Mouse (Mus musculus) embryonic facial prominence, embryonic 14.5 days (tissue): ENCODE measurements around the gene B230219D22Rik. TPM values are rescaled to one million over a fixed set of nuclear protein-coding genes. Genes with fewer than 3 reads are reported as not detected.

ENCODE experiments used
- ATAC-seq: fragments of 200-750 bp; cut with Nextera tagmentation; 2 replicates; pipeline ENCODE4 v1.8.0; 2017; ENCODE audit warnings: low read depth, moderate number of reproducible peaks, moderate TSS enrichment
- DNase-seq: peaks from one replicate; pipeline ENCODE4 v3.0.0-alpha.2; 2015; ENCODE audit warnings: low spot score
- H3K27ac ChIP-seq: fragments of 300-500 bp; sonication (generic); replicated peaks from 2 replicates; pipeline ENCODE4 v1.5.1; 2014; ENCODE audit warnings: low read depth, mild to moderate bottlenecking, low read length, moderate library complexity
- H3K27me3 ChIP-seq: fragments of 300-500 bp; sonication (generic); replicated peaks from 2 replicates; pipeline ENCODE4 v1.6.1; 2014; ENCODE audit warnings: low read length; ENCODE audit not compliant: control insufficient read depth, insufficient read depth
- H3K36me3 ChIP-seq: fragments of 300-500 bp; sonication (generic); 2 replicates; pipeline ENCODE4 v1.6.1; 2014; ENCODE audit warnings: low read length, mixed read lengths; ENCODE audit not compliant: control insufficient read depth, insufficient read depth
- H3K4me1 ChIP-seq: fragments of 300-500 bp; sonication (generic); 2 replicates; pipeline ENCODE4 v1.6.1; 2014; ENCODE audit warnings: antibody characterized with exemption, low read length; ENCODE audit not compliant: control insufficient read depth, insufficient read depth
- H3K4me2 ChIP-seq: fragments of 300-500 bp; sonication (generic); 2 replicates; pipeline ENCODE4 v1.6.1; 2014; ENCODE audit warnings: low read depth, mild to moderate bottlenecking, low read length, moderate library complexity, mixed read lengths
- H3K4me3 ChIP-seq: fragments of 300-500 bp; sonication (generic); 2 replicates; pipeline ENCODE4 v1.5.1; 2014; ENCODE audit warnings: low read depth, mild to moderate bottlenecking, low read length
- H3K9ac ChIP-seq: fragments of 300-500 bp; sonication (generic); 2 replicates; pipeline ENCODE4 v1.6.1; 2014; ENCODE audit warnings: low read depth, mild to moderate bottlenecking, low read length, moderate library complexity, mixed read lengths
- H3K9me3 ChIP-seq: fragments of 300-500 bp; sonication (generic); 2 replicates; pipeline ENCODE4 v1.6.1; 2016; ENCODE audit warnings: low read length; ENCODE audit not compliant: control insufficient read depth
- WGBS: fragments of 180-500 bp; shearing (Covaris S2); extraction: QIAGEN DNeasy Blood & Tissue Kit; methylation state at CpG from one replicate; pipeline ENCODE4 v1.1.7; 2014; 5-methylcytosine and 5-hydroxymethylcytosine counted together
- polyA plus RNA-seq: library from polyadenylated mRNA; unstranded; fragments of >200 nt; fragmentation: Nextera tagmentation; extraction: Ambion mirVana; gene quantifications from 2 replicates; pipeline ENCODE4 v1.2.1, GENCODE M21; 2014

The B230219D22Rik gene
- polyA plus RNA-seq, 1 experiment from 2014 or later = 57.5 TPM

GRCm38 (mm10) chr13:55732121-55732520 is 39.2 kb downstream of the B230219D22Rik start:
- DNase-seq (no peak), ATAC-seq (no peak)
- Histone ChIP-seq H3K4me3 (no peak overlapping the region), H3K27me3 (no peaks in the 10 kb centered on the region), H3K9ac (no peak overlapping the region), H3K4me2 (no peak overlapping the region), H3K9me3 (no peaks in the 10 kb centered on the region), H3K4me1 (no peaks in the 10 kb centered on the region), H3K36me3 (no peaks in the 10 kb centered on the region), H3K27ac (no peak overlapping the region)
- WGBS = 81% methylated on average over 2 of the region's 2 CpGs

- DNase-seq (no peak), ATAC-seq (peak; percentile 66)
- Histone ChIP-seq H3K27me3 (no peaks in the 10 kb centered on the region), H3K9ac (no peak overlapping the region), H3K27ac (no peak overlapping the region), H3K9me3 (no peaks in the 10 kb centered on the region), H3K36me3 (no peaks in the 10 kb centered on the region), H3K4me3 (no peak overlapping the region), H3K4me2 (no peak overlapping the region), H3K4me1 (no peaks in the 10 kb centered on the region)
- 74% methylated on average over 22 of the region's 22 CpGs for WGBS
These were observed 40.9 kb downstream of the B230219D22Rik start for GRCm38 (mm10) chr13:55733628-55734502.

GRCm38 (mm10) chr13:55737885-55738284 is 45.0 kb downstream of the B230219D22Rik start:
- H3K36me3 ChIP-seq = no peaks in the 10 kb centered on the region
- H3K4me2 ChIP-seq = no peak overlapping the region
- 88% methylated on average over 8 of the region's 8 CpGs for WGBS
- H3K4me3 ChIP-seq = no peak overlapping the region
- no peaks in the 10 kb centered on the region for H3K27me3 ChIP-seq
- no peak overlapping the region for H3K27ac ChIP-seq
- H3K4me1 ChIP-seq = no peaks in the 10 kb centered on the region
- no peak overlapping the region for H3K9ac ChIP-seq
- DNase-seq (no peak), ATAC-seq (no peak)
- no peaks in the 10 kb centered on the region for H3K9me3 ChIP-seq

GRCm38 (mm10) chr13:55742306-55742705 is 49.4 kb downstream of the B230219D22Rik start:
- H3K27ac ChIP-seq = no peak overlapping the region
- H3K4me2 ChIP-seq = no peak overlapping the region
- no peak for DNase-seq
- WGBS = 65% methylated on average over 8 of the region's 8 CpGs
- no peaks in the 10 kb centered on the region for H3K36me3 ChIP-seq
- no peaks in the 10 kb centered on the region for H3K27me3 ChIP-seq
- H3K4me1 ChIP-seq = no peaks in the 10 kb centered on the region
- H3K4me3 ChIP-seq = no peak overlapping the region
- ATAC-seq = no peak
- H3K9ac ChIP-seq = no peak overlapping the region
- no peaks in the 10 kb centered on the region for H3K9me3 ChIP-seq

Other genes with a start within 250 kb of the B230219D22Rik start
- 44.0 and 46.6 TPM in 2 replicates for gene Grk6, start 248.1 kb upstream of the B230219D22Rik start, polyA plus RNA-seq
- 1.9 and 2.7 TPM in 2 replicates for gene Prr7, start 228.9 kb upstream of the B230219D22Rik start, polyA plus RNA-seq
- gene Dbn1, start 205.0 kb upstream of the B230219D22Rik start, polyA plus RNA-seq = 141 and 167 TPM in 2 replicates
- gene Pdlim7, start 179.4 kb upstream of the B230219D22Rik start, polyA plus RNA-seq = 194 and 204 TPM in 2 replicates
- 2.5 and 3.8 TPM in 2 replicates for gene Dok3, start 163.8 kb upstream of the B230219D22Rik start, polyA plus RNA-seq
- gene Ddx41, start 156.5 kb upstream of the B230219D22Rik start, polyA plus RNA-seq = 56.6 and 69.5 TPM in 2 replicates
- gene Fam193b, start 122.0 kb upstream of the B230219D22Rik start, polyA plus RNA-seq = 30.5 and 32.1 TPM in 2 replicates
- 66.2 and 85.4 TPM in 2 replicates for gene Tmed9, start 119.4 kb upstream of the B230219D22Rik start, polyA plus RNA-seq
- 9.3 and 10.3 TPM in 2 replicates for gene B4galt7, start 93.2 kb upstream of the B230219D22Rik start, polyA plus RNA-seq
- gene Caml, start 70.1 kb upstream of the B230219D22Rik start, polyA plus RNA-seq = 57.7 and 59.8 TPM in 2 replicates
- gene Ddx46, start 58.1 kb upstream of the B230219D22Rik start, polyA plus RNA-seq = 32.0 and 38.7 TPM in 2 replicates
- 98.9 and 99.8 TPM in 2 replicates for gene Txndc15, start 21.5 kb downstream of the B230219D22Rik start, polyA plus RNA-seq
- 45.2 and 49.2 TPM in 2 replicates for gene Pcbd2, start 34.2 kb downstream of the B230219D22Rik start, polyA plus RNA-seq
- gene Catsper3, start 91.4 kb downstream of the B230219D22Rik start, polyA plus RNA-seq = not detected in 2 replicates
- 39.7 and 44.9 TPM in 2 replicates for gene Pitx1, start 143.1 kb downstream of the B230219D22Rik start, polyA plus RNA-seq